Mouse (Mus musculus) CH12.LX (cell line): ENCODE data around the gene Sipa1l2.

Source experiments
- CTCF ChIP-seq, 2 experiments: IDR thresholded peaks in 1 of 2; conservative IDR thresholded peaks in 1 of 2; 2 replicates each; pipeline ENCODE4 v1.5.1; 2011 to 2012; ENCODE audit warnings: low read depth in 2 of 2, low read length in 2 of 2, improper control_type of control experiment in 1 of 2, inconsistent platforms in 1 of 2, mild to moderate bottlenecking in 1 of 2, moderate library complexity in 1 of 2
- EP300 ChIP-seq: IDR thresholded peaks from 2 replicates; pipeline ENCODE4 v1.6.1; 2011; ENCODE audit warnings: low read length, improper control_type of control experiment
- ETS1 ChIP-seq: conservative IDR thresholded peaks from 2 replicates; pipeline ENCODE4 v1.6.1; 2012; ENCODE audit warnings: low read depth, mild to moderate bottlenecking, inconsistent platforms, low read length, improper control_type of control experiment, moderate library complexity
- KAT2A ChIP-seq: IDR thresholded peaks from 2 replicates; pipeline ENCODE4 v1.6.1; 2012; ENCODE audit warnings: low read length, improper control_type of control experiment, inconsistent platforms; ENCODE audit not compliant: insufficient replicate concordance
- MAFK ChIP-seq: IDR thresholded peaks from 2 replicates; pipeline ENCODE4 v1.6.1; 2011; ENCODE audit warnings: low read length, improper control_type of control experiment; ENCODE audit not compliant: insufficient replicate concordance
- MAX ChIP-seq: IDR thresholded peaks from 2 replicates; pipeline ENCODE4 v1.6.1; 2011; ENCODE audit warnings: low read length, improper control_type of control experiment
- MXI1 ChIP-seq: IDR thresholded peaks from 2 replicates; pipeline ENCODE4 v1.6.1; 2011; ENCODE audit warnings: mild to moderate bottlenecking, low read depth, low read length, improper control_type of control experiment
- NELFE ChIP-seq: IDR thresholded peaks from 2 replicates; pipeline ENCODE4 v1.6.1; 2011; ENCODE audit warnings: low read depth, low read length, improper control_type of control experiment
- PAX5 ChIP-seq: IDR thresholded peaks from 2 replicates; pipeline ENCODE4 v1.6.1; 2012; ENCODE audit warnings: low read length, inconsistent platforms, mixed read lengths
- POLR2A ChIP-seq: IDR thresholded peaks from 2 replicates; pipeline ENCODE4 v1.6.1; 2011; ENCODE audit warnings: low read depth, mild to moderate bottlenecking, improper control_type of control experiment, low read length
- POLR2AphosphoS2 ChIP-seq: IDR thresholded peaks from 2 replicates; pipeline ENCODE4 v1.6.1; 2011; ENCODE audit warnings: low read depth, low read length, improper control_type of control experiment
- ZC3H11A ChIP-seq: IDR thresholded peaks from 2 replicates; pipeline ENCODE4 v1.6.1; 2012; ENCODE audit warnings: low read depth, mild to moderate bottlenecking, inconsistent platforms, low read length, improper control_type of control experiment
- ZKSCAN1 ChIP-seq: IDR thresholded peaks from 2 replicates; pipeline ENCODE4 v1.6.1; 2012; ENCODE audit warnings: low read depth, inconsistent platforms, low read length, improper control_type of control experiment, borderline replicate concordance

- no peak for TF ChIP-seq EP300
- no peak for TF ChIP-seq PAX5
- TF ChIP-seq KAT2A = no peak
- no peak for TF ChIP-seq POLR2A
- no peak for TF ChIP-seq MXI1
- TF ChIP-seq POLR2AphosphoS2 = no peak
- TF ChIP-seq ZC3H11A = no peak
- TF ChIP-seq CTCF (conservative IDR thresholded peaks at IDR 0.05 in 1 of 2, IDR thresholded peaks at IDR 0.05 in 1 of 2; ENCODE audit: low read depth in 2 of 2, low read length in 2 of 2) = no peak
- TF ChIP-seq ZKSCAN1 = no peak
- TF ChIP-seq ETS1 = no peak
- no peak for TF ChIP-seq NELFE
- TF ChIP-seq MAX = no peak
- no peak for TF ChIP-seq MAFK
Observed at GRCm38 (mm10) chr8:125431321-125431720, 138.3 kb downstream of the Sipa1l2 start.
